Mouse (Mus musculus) bone marrow, adult 2 months (tissue): ENCODE results near the gene Alox5ap. TPM values are rescaled to one million over a fixed set of nuclear protein-coding genes. Genes with fewer than 3 reads are reported as not detected.

ENCODE experiments used
- H3K27ac ChIP-seq: fragments of 200-500 bp; 2 replicates; pipeline ENCODE4 v1.5.1; 2012; ENCODE audit warnings: low read depth, mild to moderate bottlenecking, control low read depth, inconsistent platforms, low read length; ENCODE audit not compliant: control insufficient read depth, poor library complexity, insufficient read depth
- H3K4me1 ChIP-seq: fragments of 200-500 bp; 2 replicates; pipeline ENCODE4 v1.6.1; 2011; ENCODE audit warnings: low read length; ENCODE audit not compliant: control insufficient read depth, insufficient read depth
- H3K4me3 ChIP-seq: fragments of 200-500 bp; replicated peaks from 2 replicates; pipeline ENCODE3; 2011; ENCODE audit warnings: mild to moderate bottlenecking, low read depth, low read length, control low read depth; ENCODE audit not compliant: control insufficient read depth
- CTCF ChIP-seq: fragments of 200-500 bp; IDR thresholded peaks from 2 replicates; pipeline ENCODE4 v1.5.1; 2011; ENCODE audit warnings: low read length, control low read depth; ENCODE audit not compliant: control insufficient read depth, insufficient read depth
- POLR2A ChIP-seq: fragments of 200-500 bp; IDR thresholded peaks from 2 replicates; pipeline ENCODE4 v1.6.1; 2011; ENCODE audit warnings: low read depth, mild to moderate bottlenecking, control low read depth, low read length, borderline replicate concordance; ENCODE audit not compliant: control insufficient read depth
- WGBS: fragments of 180-500 bp; shearing (Covaris S2); methylation state at CpG from one replicate; pipeline ENCODE4 v1.1.7; 2018; 5-methylcytosine and 5-hydroxymethylcytosine counted together
- polyA plus RNA-seq: library from polyadenylated mRNA; stranded (reverse); fragments of >200 nt; gene quantifications from 2 replicates; pipeline ENCODE4 v1.2.4, GENCODE M21; 2011; ENCODE audit warnings: low replicate concordance; ENCODE audit not compliant: missing spikeins, insufficient read depth, insufficient read length

Gene Alox5ap
- 150 and 287 TPM in 2 replicates for polyA plus RNA-seq

DNA sequence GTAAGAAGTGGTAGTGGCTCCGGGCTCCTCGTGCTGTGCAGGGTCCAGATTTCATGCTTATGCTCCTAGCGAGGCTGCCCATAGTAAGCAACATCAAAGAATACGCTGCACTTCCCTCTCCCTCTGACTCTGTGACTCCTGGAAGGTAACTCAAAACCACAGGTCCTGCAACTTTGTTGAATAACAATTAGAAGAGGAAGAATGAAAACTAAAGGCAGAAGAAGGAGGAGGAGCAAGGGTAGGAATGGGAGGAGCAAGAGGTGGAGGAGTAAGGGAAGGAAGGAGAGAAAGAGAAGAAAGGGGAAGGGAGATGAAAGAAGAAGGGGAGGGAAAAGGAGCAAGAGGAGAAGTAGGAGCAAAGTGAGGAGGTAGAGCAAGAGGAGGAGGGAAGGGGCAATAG is at the start of gene Alox5ap:
Gene Alox5ap (plus strand): TSS at position 363 of the 400 bp plus-strand sequence.
- TF ChIP-seq POLR2A, result no peak
- TF ChIP-seq CTCF, result no peak
- Histone ChIP-seq H3K4me3 (peak within 1 kb of the TSS; percentile 82), H3K4me1 (no peaks in the 10 kb centered on the region; the same call in 1 of the 2 replicates), H3K27ac (peak within 1 kb of the TSS; percentile 90)
- whole genome bisulfite sequencing, result 4% methylated on average over 4 of the region's 4 CpGs

DNA sequence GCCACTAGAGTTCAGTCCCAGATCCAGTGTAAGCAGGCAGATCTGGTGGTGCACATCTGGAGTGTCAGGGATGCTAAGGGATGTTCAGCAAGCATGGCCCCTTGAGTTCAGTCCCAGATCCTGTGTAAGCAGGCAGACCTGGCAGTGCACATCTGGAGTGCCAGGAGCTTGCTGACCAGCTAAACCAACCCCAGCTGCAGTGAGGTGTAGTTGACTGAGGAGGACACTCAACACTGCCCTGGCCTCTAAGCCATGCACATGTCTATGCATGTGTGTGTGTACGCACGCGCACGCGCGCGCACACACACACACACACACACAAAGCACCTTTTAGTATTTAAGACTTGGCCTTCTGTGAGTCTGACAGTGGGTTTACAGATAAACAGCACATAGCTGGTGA is 49.0 kb upstream of the Alox5ap start:
- Histone ChIP-seq H3K27ac (no peak overlapping the region), H3K4me1 (no peaks in the 10 kb centered on the region), H3K4me3 (no peak overlapping the region)
- TF ChIP-seq CTCF, result no peak
- TF ChIP-seq POLR2A, result no peak
- 99% methylated on average over 7 of the region's 7 CpGs for WGBS

DNA sequence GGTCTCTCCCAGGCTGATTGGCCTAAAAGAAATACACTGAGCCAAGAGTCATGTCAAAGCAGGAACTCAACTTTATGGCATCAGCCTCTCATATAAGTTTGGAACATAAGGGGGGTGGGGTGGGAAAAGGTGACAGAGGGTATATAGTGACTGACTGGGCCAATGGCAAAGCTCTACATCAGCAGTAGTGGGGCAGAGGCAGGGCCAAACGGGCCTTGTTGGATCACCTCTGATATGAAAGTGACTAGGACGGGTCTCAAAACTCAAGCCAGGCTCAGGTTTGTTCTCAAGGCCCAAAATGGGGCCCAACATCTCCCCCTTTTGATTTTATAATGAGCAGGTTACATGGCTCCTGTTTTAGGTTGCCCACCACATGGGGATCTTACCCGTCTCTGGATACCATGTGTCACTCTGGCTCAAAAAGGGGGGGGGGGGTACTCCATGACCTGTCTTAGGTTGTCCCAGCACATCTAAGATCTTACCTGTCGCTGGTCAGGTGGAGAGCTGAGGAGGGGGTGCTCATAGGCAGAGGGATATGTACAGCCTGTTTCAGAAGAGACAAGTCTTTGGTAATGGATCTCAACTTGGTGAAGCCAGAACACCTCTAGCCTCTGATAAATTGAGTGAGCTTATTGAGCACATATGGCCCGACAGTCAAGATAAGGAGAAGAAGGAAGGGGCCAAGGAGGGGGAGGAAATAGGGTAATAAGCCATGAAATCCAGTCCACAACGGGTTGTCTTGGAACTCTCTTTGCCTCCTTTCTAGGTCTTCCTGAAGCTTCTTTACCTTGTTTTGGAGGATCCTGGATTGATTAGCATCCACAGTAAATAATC is 46.8 kb upstream of the Alox5ap start:
- Histone ChIP-seq H3K27ac (no peak overlapping the region), H3K4me3 (no peak overlapping the region), H3K4me1 (no peaks in the 10 kb centered on the region)
- WGBS, result 71% methylated on average over 6 of the region's 6 CpGs
- no peak for TF ChIP-seq POLR2A
- no peak for TF ChIP-seq CTCF

DNA sequence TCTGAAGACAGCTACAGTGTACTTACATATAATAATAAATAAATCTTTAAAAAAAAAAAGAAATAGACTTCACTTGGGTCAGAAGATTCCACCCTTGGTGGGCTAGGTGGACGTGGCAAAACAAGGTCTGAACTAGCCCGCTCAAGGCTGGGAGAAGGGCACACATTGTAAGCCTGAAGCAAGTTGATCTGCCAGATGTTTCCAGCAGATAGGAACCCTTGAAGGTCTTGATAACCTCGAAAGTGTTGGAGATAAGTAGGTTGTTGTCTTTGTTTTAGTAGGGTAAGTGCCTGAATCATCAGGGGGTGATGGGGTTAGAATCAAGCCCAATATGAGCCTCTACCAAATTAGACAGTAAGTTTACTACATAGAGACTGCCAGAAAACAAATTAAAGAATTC is 45.1 kb upstream of the Alox5ap start:
- no peak overlapping the region for H3K27ac ChIP-seq
- WGBS, result 37% methylated on average over 3 of the region's 3 CpGs
- H3K4me3 ChIP-seq, result no peak overlapping the region
- TF ChIP-seq CTCF (no peak), POLR2A (no peak)
- H3K4me1 ChIP-seq, result no peaks in the 10 kb centered on the region

DNA sequence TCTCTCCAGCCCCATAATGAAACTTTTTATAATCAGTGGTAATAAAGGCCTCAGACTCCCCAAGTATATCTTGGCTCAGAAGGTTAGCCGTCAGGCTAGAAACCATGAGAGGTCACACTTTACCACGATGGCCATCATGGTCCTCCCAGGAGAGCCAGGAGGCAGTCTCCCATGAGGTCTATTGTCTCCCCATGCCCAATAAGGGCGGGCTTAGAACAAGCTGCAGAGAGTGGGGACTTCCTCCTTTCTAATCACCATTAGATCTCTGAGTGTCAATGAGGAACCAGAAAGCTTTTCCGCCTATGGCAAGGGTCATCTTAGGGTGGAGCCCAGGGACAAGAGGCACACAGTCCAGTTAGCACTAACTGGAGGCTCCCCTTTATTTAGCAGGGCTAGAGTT is 43.2 kb upstream of the Alox5ap start:
- WGBS, result 46% methylated on average over 4 of the region's 4 CpGs
- H3K4me3 ChIP-seq, result no peak overlapping the region
- no peaks in the 10 kb centered on the region for H3K4me1 ChIP-seq
- no peak overlapping the region; the same call in 1 of the 2 replicates for H3K27ac ChIP-seq
- TF ChIP-seq POLR2A, result no peak
- TF ChIP-seq CTCF, result no peak

DNA sequence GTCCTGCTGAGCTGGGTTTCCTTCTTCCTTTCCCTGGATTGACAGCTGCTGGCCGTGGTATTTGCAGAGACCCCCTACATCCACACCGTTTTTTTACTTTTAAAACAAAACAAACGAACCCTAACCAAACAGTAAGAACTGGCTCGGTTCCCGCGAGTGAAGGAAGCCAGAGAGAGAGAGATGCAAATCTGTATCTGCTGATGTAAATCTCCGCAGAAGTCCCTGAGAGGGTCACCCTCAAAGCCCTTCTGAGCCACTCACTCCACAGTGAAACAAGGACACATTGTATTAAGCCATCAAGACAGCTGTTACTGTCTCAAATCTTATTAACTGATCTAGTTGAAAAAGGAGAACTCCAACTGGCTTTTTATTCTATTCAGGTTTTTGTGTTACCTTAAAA is 39.9 kb upstream of the Alox5ap start:
- TF ChIP-seq POLR2A (no peak), CTCF (no peak)
- no peak overlapping the region for H3K4me3 ChIP-seq
- no peak overlapping the region for H3K27ac ChIP-seq
- no peaks in the 10 kb centered on the region for H3K4me1 ChIP-seq
- WGBS, result 41% methylated on average over 7 of the region's 7 CpGs

DNA sequence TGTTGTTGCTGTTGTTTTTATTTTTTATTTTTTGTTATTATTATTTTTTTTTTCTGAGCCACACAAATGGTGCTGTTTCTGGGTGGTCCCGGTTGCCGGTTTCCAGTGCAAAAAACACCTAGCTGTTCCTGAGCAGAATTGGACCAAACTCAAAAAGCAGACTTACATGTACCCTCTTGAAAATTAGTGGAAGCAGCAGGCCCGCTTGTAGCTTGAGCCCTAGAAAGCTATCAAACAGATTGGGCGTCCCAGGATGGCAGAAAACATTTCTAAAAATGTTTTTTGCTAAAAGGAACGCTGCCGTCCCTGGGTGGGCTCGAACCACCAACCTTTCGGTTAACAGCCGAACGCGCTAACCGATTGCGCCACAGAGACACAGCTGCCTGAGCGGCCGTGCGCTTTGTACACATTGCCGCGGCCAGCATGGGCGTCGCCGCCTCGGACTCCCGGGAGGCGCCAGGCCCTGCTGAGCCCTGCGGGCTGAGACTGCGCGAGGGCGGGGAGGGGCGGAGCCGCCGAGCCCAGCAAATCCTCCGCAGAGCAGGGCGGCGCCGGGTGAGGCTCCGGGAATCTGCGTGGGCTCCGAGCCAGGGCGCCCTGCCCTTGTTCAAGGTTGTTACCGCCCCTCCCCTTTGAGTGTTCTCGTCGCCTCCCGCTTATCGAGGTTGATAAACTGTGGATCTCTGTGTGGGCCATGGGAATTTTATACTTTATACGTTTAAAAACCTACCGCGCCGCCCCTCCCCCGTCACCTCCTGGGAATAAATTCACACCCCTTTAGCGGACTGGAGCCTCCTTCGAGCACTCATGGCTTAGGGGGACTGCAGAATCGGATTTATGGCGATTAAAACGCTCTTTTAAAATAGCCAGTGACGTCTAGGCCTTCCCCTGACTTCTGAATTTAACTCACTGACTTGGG is 35.6 kb upstream of the Alox5ap start:
- Histone ChIP-seq H3K27ac (peak overlapping the region; percentile 75), H3K4me3 (peak overlapping the region; percentile 64), H3K4me1 (no peaks in the 10 kb centered on the region; the same call in 1 of the 2 replicates)
- 3% methylated on average over 55 of the region's 55 CpGs for WGBS
- TF ChIP-seq CTCF (no peak), POLR2A (no peak)
